Mouse (Mus musculus): ENCODE results near the gene Otos. TPM values are rescaled to one million over a fixed set of nuclear protein-coding genes. Genes with fewer than 3 reads are reported as not detected.

Otos gene
- total RNA-seq, 2 experiments from 2014 or later, result not detected

- no peak for DNase-seq (ENCODE audit: low spot score)
These were observed 1.6 kb downstream of the Otos start for GRCm38 (mm10) chr1:92647026-92647425.

GRCm38 (mm10) chr1:92646601-92647000 is 2.0 kb downstream of the Otos start:
- no peak for DNase-seq (ENCODE audit: low spot score)

GRCm38 (mm10) chr1:92646111-92646510 is 2.5 kb downstream of the Otos start:
- DNase-seq (ENCODE audit: low spot score), result no peak

GRCm38 (mm10) chr1:92644916-92645315 is 3.7 kb downstream of the Otos start:
- no peak for DNase-seq (ENCODE audit: low spot score)

GRCm38 (mm10) chr1:92643691-92644090 is 5.0 kb downstream of the Otos start:
- DNase-seq (ENCODE audit: low spot score), result no peak

GRCm38 (mm10) chr1:92641514-92642272 is 6.9 kb downstream of the Otos start, which contains the start of gene Cops9:
Cops9 (minus strand) TSS chr1:92641985.
- DNase-seq (ENCODE audit: low spot score), result peak; percentile 91

GRCm38 (mm10) chr1:92640393-92640792 is 8.2 kb downstream of the Otos start:
- no peak for DNase-seq (ENCODE audit: low spot score)

- DNase-seq (ENCODE audit: low spot score), result no peak
These were observed 9.9 kb downstream of the Otos start for GRCm38 (mm10) chr1:92638736-92639135.

- no peak for DNase-seq (ENCODE audit: low spot score)
These were observed 10.5 kb downstream of the Otos start for GRCm38 (mm10) chr1:92638181-92638580.

GRCm38 (mm10) chr1:92637501-92638172 is 11.0 kb downstream of the Otos start:
- no peak for DNase-seq (ENCODE audit: low spot score)

GRCm38 (mm10) chr1:92636676-92637075 is 12.0 kb downstream of the Otos start:
- no peak for DNase-seq (ENCODE audit: low spot score)

- no peak for DNase-seq (ENCODE audit: low spot score)
These were observed 12.6 kb downstream of the Otos start for GRCm38 (mm10) chr1:92636015-92636414.

- DNase-seq (ENCODE audit: low spot score), result no peak
These were observed 13.6 kb downstream of the Otos start for GRCm38 (mm10) chr1:92634976-92635599.

- DNase-seq (ENCODE audit: low spot score), result no peak
These were observed 14.1 kb downstream of the Otos start for GRCm38 (mm10) chr1:92634569-92634968.

GRCm38 (mm10) chr1:92633726-92634125 is 14.9 kb downstream of the Otos start:
- no peak for DNase-seq (ENCODE audit: low spot score)

- no peak for DNase-seq (ENCODE audit: low spot score)
These were observed 15.7 kb downstream of the Otos start for GRCm38 (mm10) chr1:92632948-92633347.

GRCm38 (mm10) chr1:92632196-92632595 is 16.4 kb downstream of the Otos start:
- DNase-seq (ENCODE audit: low spot score), result no peak

GRCm38 (mm10) chr1:92628227-92628626 is 20.4 kb downstream of the Otos start:
- DNase-seq (ENCODE audit: low spot score), result no peak

- DNase-seq (ENCODE audit: low spot score), result no peak
These were observed 30.3 kb downstream of the Otos start for GRCm38 (mm10) chr1:92618360-92618759.

GRCm38 (mm10) chr1:92617488-92617887 is 31.2 kb downstream of the Otos start, which contains the start of gene Olfr12:
Olfr12 (plus strand) TSS chr1:92617788.
- no peak for DNase-seq (ENCODE audit: low spot score)

GRCm38 (mm10) chr1:92616046-92616445 is 32.6 kb downstream of the Otos start:
- DNase-seq (ENCODE audit: low spot score), result no peak

- no peak for DNase-seq (ENCODE audit: low spot score)
These were observed 34.1 kb downstream of the Otos start for GRCm38 (mm10) chr1:92614516-92614915.
